Mouse (Mus musculus) MEL (cell line): ENCODE measurements around the gene Eid1. TPM values are rescaled to one million over a fixed set of nuclear protein-coding genes. Genes with fewer than 3 reads are reported as not detected.

Experiments
- DNase-seq: peaks from one replicate; pipeline ENCODE4 v3.0.0; 2011; ENCODE audit warnings: low read depth, low spot score
- H3K27ac ChIP-seq: 2 replicates; pipeline ENCODE4 v1.5.1; 2012; ENCODE audit warnings: low read depth, mild to moderate bottlenecking, control low read depth, low read length, moderate library complexity; ENCODE audit not compliant: control insufficient read depth
- H3K27me3 ChIP-seq, 2 experiments: fragments of 150-350 bp in 1 of 2; sonication (generic) in 1 of 2; 2 replicates each; pipeline ENCODE4 v1.6.1; 2012; ENCODE audit warnings: low read length in 2 of 2, mild to moderate bottlenecking in 2 of 2, improper control_type of control experiment in 1 of 2, moderate library complexity in 1 of 2; ENCODE audit not compliant: insufficient read depth in 2 of 2, control insufficient read depth in 1 of 2
- H3K36me3 ChIP-seq, 2 experiments: 2 replicates each; pipeline ENCODE4 v1.6.1; 2012 to 2014; ENCODE audit warnings: low read length in 2 of 2, improper control_type of control experiment in 1 of 2, inconsistent platforms in 1 of 2, mild to moderate bottlenecking in 1 of 2; ENCODE audit not compliant: insufficient read depth in 2 of 2, control insufficient read depth in 1 of 2
- H3K4me1 ChIP-seq, 2 experiments: fragments of 150-350 bp in 1 of 2; sonication (generic) in 1 of 2; 2 replicates each; pipeline ENCODE4 v1.6.1; 2012; ENCODE audit warnings: low read length in 2 of 2, improper control_type of control experiment in 1 of 2, mild to moderate bottlenecking in 1 of 2; ENCODE audit not compliant: insufficient read depth in 2 of 2, control insufficient read depth in 1 of 2
- H3K4me3 ChIP-seq, 2 experiments: fragments of 150-350 bp in 1 of 2; sonication (generic) in 1 of 2; 2 replicates each; pipeline ENCODE4 v1.5.1; 2012; ENCODE audit warnings: low read depth in 2 of 2, low read length in 2 of 2, mild to moderate bottlenecking in 2 of 2, moderate library complexity in 2 of 2, control low read depth in 1 of 2, improper control_type of control experiment in 1 of 2; ENCODE audit not compliant: control insufficient read depth in 1 of 2, insufficient read depth in 1 of 2
- H3K79me2 ChIP-seq: 2 replicates; pipeline ENCODE4 v1.6.1; 2012; ENCODE audit warnings: mild to moderate bottlenecking, low read length, moderate library complexity; ENCODE audit not compliant: control insufficient read depth, poor library complexity, insufficient read depth
- H3K9ac ChIP-seq: 2 replicates; pipeline ENCODE4 v1.6.1; 2012; ENCODE audit warnings: low read depth, mild to moderate bottlenecking, control low read depth, low read length, moderate library complexity; ENCODE audit not compliant: control insufficient read depth, poor library complexity, severe bottlenecking
- H3K9me3 ChIP-seq: fragments of 150-350 bp; sonication (generic); replicated peaks from 2 replicates; pipeline ENCODE4 v1.6.1; 2012; ENCODE audit warnings: mild to moderate bottlenecking, low read length, improper control_type of control experiment, moderate library complexity; ENCODE audit not compliant: insufficient read depth
- BHLHE40 ChIP-seq: IDR thresholded peaks from 2 replicates; pipeline ENCODE4 v1.6.1; 2012; ENCODE audit warnings: low read depth, mild to moderate bottlenecking, inconsistent platforms, low read length, improper control_type of control experiment, borderline replicate concordance
- CHD1 ChIP-seq: IDR thresholded peaks from 2 replicates; pipeline ENCODE4 v1.6.1; 2012; ENCODE audit warnings: low read depth, mild to moderate bottlenecking, inconsistent platforms, low read length, improper control_type of control experiment
- CHD2 ChIP-seq: IDR thresholded peaks from 2 replicates; pipeline ENCODE4 v1.6.1; 2011; ENCODE audit warnings: low read length, improper control_type of control experiment
- CTCF ChIP-seq, 3 experiments: IDR thresholded peaks in 2 of 3; conservative IDR thresholded peaks in 1 of 3; 2 replicates each; pipeline ENCODE4 v1.5.1; 2011 to 2012; ENCODE audit warnings: low read length in 3 of 3, low read depth in 2 of 3, mild to moderate bottlenecking in 2 of 3, improper control_type of control experiment in 1 of 3, inconsistent platforms in 1 of 3, mixed read lengths in 1 of 3, moderate library complexity in 1 of 3; ENCODE audit not compliant: control insufficient read depth in 1 of 3, insufficient read depth in 1 of 3, poor library complexity in 1 of 3, severe bottlenecking in 1 of 3
- E2F4 ChIP-seq: IDR thresholded peaks from 2 replicates; pipeline ENCODE4 v1.6.1; 2011; ENCODE audit warnings: low read depth, low read length, improper control_type of control experiment, borderline replicate concordance
- ELF1 ChIP-seq: IDR thresholded peaks from 2 replicates; pipeline ENCODE4 v1.6.1; 2014; ENCODE audit warnings: low read depth, mild to moderate bottlenecking, inconsistent platforms, low read length, improper control_type of control experiment, moderate library complexity
- EP300 ChIP-seq, 2 experiments: IDR thresholded peaks; 2 replicates each; pipeline ENCODE4 v1.6.1; 2011; ENCODE audit warnings: improper control_type of control experiment in 2 of 2, low read length in 2 of 2, low read depth in 1 of 2, mild to moderate bottlenecking in 1 of 2
- ETS1 ChIP-seq: IDR thresholded peaks from 2 replicates; pipeline ENCODE4 v1.6.1; 2012; ENCODE audit warnings: low read depth, mild to moderate bottlenecking, inconsistent platforms, low read length, improper control_type of control experiment, moderate library complexity
- GABPA ChIP-seq: IDR thresholded peaks from 2 replicates; pipeline ENCODE4 v1.6.1; 2012; ENCODE audit warnings: low read depth, mild to moderate bottlenecking, inconsistent platforms, low read length, improper control_type of control experiment, moderate library complexity
- GATA1 ChIP-seq: IDR thresholded peaks from 2 replicates; pipeline ENCODE4 v1.6.1; 2011; ENCODE audit warnings: low read depth, low read length, improper control_type of control experiment
- HCFC1 ChIP-seq: IDR thresholded peaks from 2 replicates; pipeline ENCODE4 v1.6.1; 2012; ENCODE audit warnings: low read depth, mild to moderate bottlenecking, inconsistent platforms, low read length, improper control_type of control experiment, moderate library complexity
- JUND ChIP-seq: IDR thresholded peaks from 2 replicates; pipeline ENCODE4 v1.6.1; 2011; ENCODE audit warnings: low read depth, mild to moderate bottlenecking, improper control_type of control experiment, low read length
- KAT2A ChIP-seq: conservative IDR thresholded peaks from 2 replicates; pipeline ENCODE4 v1.6.1; 2012; ENCODE audit warnings: low read depth, low read length, improper control_type of control experiment, inconsistent platforms
- MAFK ChIP-seq: IDR thresholded peaks from 2 replicates; pipeline ENCODE4 v1.6.1; 2011; ENCODE audit warnings: low read depth, mild to moderate bottlenecking, low read length, improper control_type of control experiment, borderline replicate concordance
- MAX ChIP-seq: IDR thresholded peaks from 2 replicates; pipeline ENCODE4 v1.6.1; 2011; ENCODE audit warnings: low read length, improper control_type of control experiment
- MAZ ChIP-seq: IDR thresholded peaks from 2 replicates; pipeline ENCODE4 v1.6.1; 2012; ENCODE audit warnings: low read depth, mild to moderate bottlenecking, inconsistent platforms, low read length, improper control_type of control experiment
- MEF2A ChIP-seq: IDR thresholded peaks from 2 replicates; pipeline ENCODE4 v1.6.1; 2014; ENCODE audit warnings: low read depth, mild to moderate bottlenecking, inconsistent platforms, low read length, improper control_type of control experiment; ENCODE audit not compliant: poor library complexity, insufficient replicate concordance, severe bottlenecking; ENCODE audit errors: extremely low read depth
- MXI1 ChIP-seq: IDR thresholded peaks from 2 replicates; pipeline ENCODE4 v1.6.1; 2011; ENCODE audit warnings: mild to moderate bottlenecking, low read depth, low read length, improper control_type of control experiment
- MYB ChIP-seq: IDR thresholded peaks from 2 replicates; pipeline ENCODE4 v1.6.1; 2011; ENCODE audit warnings: mild to moderate bottlenecking, low read depth, low read length, improper control_type of control experiment
- NELFE ChIP-seq: IDR thresholded peaks from 2 replicates; pipeline ENCODE4 v1.6.1; 2011; ENCODE audit warnings: low read depth, low read length, improper control_type of control experiment
- NRF1 ChIP-seq: IDR thresholded peaks from 2 replicates; pipeline ENCODE4 v1.6.1; 2014; ENCODE audit warnings: low read depth, mild to moderate bottlenecking, inconsistent platforms, low read length, improper control_type of control experiment, moderate library complexity; ENCODE audit not compliant: poor library complexity, insufficient read depth, severe bottlenecking
- POLR2A ChIP-seq, 2 experiments: IDR thresholded peaks; 2 replicates each; pipeline ENCODE4 v1.6.1; 2011 to 2012; ENCODE audit warnings: low read length in 2 of 2, mild to moderate bottlenecking in 2 of 2, control low read depth in 1 of 2, improper control_type of control experiment in 1 of 2, low read depth in 1 of 2, moderate library complexity in 1 of 2; ENCODE audit not compliant: control insufficient read depth in 1 of 2, insufficient read depth in 1 of 2, poor library complexity in 1 of 2
- POLR2AphosphoS2 ChIP-seq: IDR thresholded peaks from 2 replicates; pipeline ENCODE4 v1.6.1; 2011; ENCODE audit warnings: low read length, improper control_type of control experiment
- POLR2AphosphoS5 ChIP-seq: IDR thresholded peaks from 2 replicates; pipeline ENCODE4 v1.6.1; 2012; ENCODE audit warnings: low read depth, borderline replicate concordance, mild to moderate bottlenecking, inconsistent platforms, low read length, moderate library complexity, mixed read lengths
- RAD21 ChIP-seq: IDR thresholded peaks from 2 replicates; pipeline ENCODE4 v1.6.1; 2011; ENCODE audit warnings: mild to moderate bottlenecking, low read depth, low read length, improper control_type of control experiment
- RCOR1 ChIP-seq: IDR thresholded peaks from 2 replicates; pipeline ENCODE4 v1.6.1; 2012; ENCODE audit warnings: low read depth, mild to moderate bottlenecking, inconsistent platforms, low read length, improper control_type of control experiment
- SIN3A ChIP-seq: IDR thresholded peaks from 2 replicates; pipeline ENCODE4 v1.6.1; 2012; ENCODE audit warnings: low read length, improper control_type of control experiment, inconsistent platforms
- SMC3 ChIP-seq: IDR thresholded peaks from 2 replicates; pipeline ENCODE4 v1.6.1; 2011; ENCODE audit warnings: low read depth, low read length, improper control_type of control experiment
- TAL1 ChIP-seq: IDR thresholded peaks from 2 replicates; pipeline ENCODE4 v1.6.1; 2012; ENCODE audit warnings: mild to moderate bottlenecking, inconsistent platforms, low read length, moderate library complexity, mixed read lengths
- TBP ChIP-seq: IDR thresholded peaks from 2 replicates; pipeline ENCODE4 v1.8.0; 2011; ENCODE audit warnings: low read depth, low read length, improper control_type of control experiment
- TCF12 ChIP-seq: IDR thresholded peaks from 2 replicates; pipeline ENCODE4 v1.6.1; 2014; ENCODE audit warnings: low read depth, mild to moderate bottlenecking, inconsistent platforms, low read length, improper control_type of control experiment, moderate library complexity
- UBTF ChIP-seq: IDR thresholded peaks from 2 replicates; pipeline ENCODE4 v1.6.1; 2012; ENCODE audit warnings: low read depth, mild to moderate bottlenecking, inconsistent platforms, low read length, improper control_type of control experiment, moderate library complexity, borderline replicate concordance; ENCODE audit not compliant: insufficient read depth
- USF1 ChIP-seq: IDR thresholded peaks from 2 replicates; pipeline ENCODE4 v1.6.1; 2014; ENCODE audit warnings: low read depth, mild to moderate bottlenecking, inconsistent platforms, low read length, improper control_type of control experiment, moderate library complexity
- USF2 ChIP-seq, 2 experiments: IDR thresholded peaks; 2 replicates each; pipeline ENCODE4 v1.6.1; 2011 to 2012; ENCODE audit warnings: improper control_type of control experiment in 2 of 2, low read length in 2 of 2, borderline replicate concordance in 1 of 2, inconsistent platforms in 1 of 2, low read depth in 1 of 2, mild to moderate bottlenecking in 1 of 2; ENCODE audit not compliant: insufficient read depth in 1 of 2
- ZC3H11A ChIP-seq: IDR thresholded peaks from 2 replicates; pipeline ENCODE4 v1.6.1; 2012; ENCODE audit warnings: low read depth, mild to moderate bottlenecking, inconsistent platforms, low read length, improper control_type of control experiment
- ZKSCAN1 ChIP-seq: IDR thresholded peaks from 2 replicates; pipeline ENCODE4 v1.6.1; 2012; ENCODE audit warnings: low read depth, mild to moderate bottlenecking, inconsistent platforms, low read length, improper control_type of control experiment, moderate library complexity
- ZMIZ1 ChIP-seq: IDR thresholded peaks from 2 replicates; pipeline ENCODE4 v1.6.1; 2012; ENCODE audit warnings: low read depth, mild to moderate bottlenecking, inconsistent platforms, low read length, improper control_type of control experiment, moderate library complexity
- ZNF384 ChIP-seq: IDR thresholded peaks from 2 replicates; pipeline ENCODE4 v1.6.1; 2012; ENCODE audit warnings: low read depth, mild to moderate bottlenecking, inconsistent platforms, low read length, improper control_type of control experiment
- polyA plus RNA-seq, 2 experiments: library from polyadenylated mRNA; stranded (reverse) in 1 of 2; unstranded in 1 of 2; fragments of >175 nt in 1 of 2; fragments of >200 nt in 1 of 2; gene quantifications; 2 replicates each; pipeline versions ENCODE4 v1.2.1 to v1.2.4; 2012; ENCODE audit warnings: low replicate concordance in 2 of 2, low read depth in 1 of 2; ENCODE audit not compliant: insufficient read length in 2 of 2, insufficient read depth in 1 of 2, missing spikeins in 1 of 2
- total RNA-seq: library from RNA; depleted of rRNA; stranded (reverse); fragments of 300-350 nt; gene quantifications from 2 replicates; pipeline ENCODE4 v1.2.3, GENCODE M21; 2012

The Eid1 gene
- total and polyA plus RNA-seq, 3 experiments = 16.4 to 33.9 TPM; not detected in 1

DNA sequence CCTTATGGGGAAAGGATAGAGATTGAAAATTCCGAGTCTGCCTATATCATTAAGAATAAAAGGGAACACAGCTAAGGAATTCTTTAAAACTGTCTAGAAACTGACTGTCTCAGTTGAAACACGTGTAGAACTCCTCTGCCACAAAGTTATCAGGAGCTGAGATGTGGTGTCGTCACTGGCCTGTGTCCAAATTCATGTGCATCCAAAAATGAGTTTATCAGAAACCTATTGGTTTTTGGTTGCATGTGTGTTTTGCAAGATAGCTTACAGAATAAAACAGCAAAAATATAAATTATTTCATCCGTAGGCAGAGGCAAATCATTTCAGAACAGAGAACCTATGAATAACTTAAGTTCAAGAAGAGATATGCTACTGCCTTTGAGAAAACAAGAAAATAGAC lies 6.2 kb upstream of the Eid1 start:
- no peaks in the 10 kb centered on the region for H3K27me3 ChIP-seq
- TF ChIP-seq MYB = no peak
- TF ChIP-seq MAFK = 0 out of 2 replicates have a peak, but pooled peaks have one; percentile 51
- TF ChIP-seq SMC3 = no peak
- TF ChIP-seq JUND = 0 out of 2 replicates have a peak, but pooled peaks have one; percentile 57
- peak; percentile 97 for TF ChIP-seq ETS1
- no peak; the same call in 1 of the 2 replicates for TF ChIP-seq ZMIZ1
- TF ChIP-seq ZNF384 = no peak
- TF ChIP-seq GABPA = no peak
- TF ChIP-seq USF1 = peak; percentile 39; the same call in 1 of the 2 replicates
- no peak for TF ChIP-seq ELF1
- TF ChIP-seq GATA1 = peak; percentile 91
- no peak for TF ChIP-seq NELFE
- no peak for TF ChIP-seq NRF1
- no peak for TF ChIP-seq POLR2AphosphoS5
- no peak for TF ChIP-seq CHD1
- peak; percentile 87 for TF ChIP-seq SIN3A
- TF ChIP-seq MXI1 = peak; percentile 97
- TF ChIP-seq POLR2AphosphoS2 = no peak
- peak; percentile 91 for TF ChIP-seq MAX
- TF ChIP-seq ZKSCAN1 = no peak
- TF ChIP-seq RAD21 = no peak
- peak; percentile 94 for TF ChIP-seq BHLHE40
- peak; percentile 88 to 92 for TF ChIP-seq EP300 (IDR thresholded peaks at IDR 0.05; ENCODE audit: low read depth in 1 of 2, low read length in 2 of 2)
- peak; percentile 94 for TF ChIP-seq TCF12
- no peak for TF ChIP-seq CTCF (IDR thresholded peaks at IDR 0.05 in 2 of 3, conservative IDR thresholded peaks at IDR 0.05 in 1 of 3; ENCODE audit: control insufficient read depth in 1 of 3, insufficient read depth in 1 of 3, low read depth in 2 of 3, low read length in 3 of 3, poor library complexity in 1 of 3, severe bottlenecking in 1 of 3)
- TF ChIP-seq POLR2A (IDR thresholded peaks at IDR 0.05; ENCODE audit: control insufficient read depth in 1 of 2, insufficient read depth in 1 of 2, low read depth in 1 of 2, low read length in 2 of 2, poor library complexity in 1 of 2) = no peak
- no peak for TF ChIP-seq E2F4
- no peak for TF ChIP-seq MEF2A
- TF ChIP-seq MAZ = no peak
- peak; percentile 44; the same call in 1 of the 2 replicates for TF ChIP-seq HCFC1
- no peak for TF ChIP-seq ZC3H11A
- no peak for TF ChIP-seq CHD2
- no peak for TF ChIP-seq TBP
- no peak for TF ChIP-seq USF2 (IDR thresholded peaks at IDR 0.05; ENCODE audit: borderline replicate concordance in 1 of 2, insufficient read depth in 1 of 2, low read depth in 1 of 2, low read length in 2 of 2)
- TF ChIP-seq RCOR1 = peak; percentile 87
- no peak for TF ChIP-seq UBTF
- TF ChIP-seq TAL1 = peak; percentile 45
- no peak for TF ChIP-seq KAT2A

More for the DNA sequence above, 6.2 kb upstream of the Eid1 start:
- Histone ChIP-seq H3K4me3 (no peak overlapping the region; a peak in 1 of 4 replicates), H3K9ac (peak overlapping the region; percentile 26; the same call in 1 of the 2 replicates), H3K9me3 (no peaks in the 10 kb centered on the region), H3K79me2 (no peaks in the 10 kb centered on the region), H3K27ac (peak overlapping the region; percentile 66), H3K4me1 (peaks cover 19 to 36% of the 10 kb centered on the region in 2 experiments), H3K36me3 (peaks cover 0 to 32% of the 10 kb centered on the region in 2 experiments; a peak in 2 of 4 replicates)
- DNase-seq = peak; percentile 91
